Mouse (Mus musculus) central nervous system, embryonic 18 days (tissue): ENCODE data around the gene Vmn1r189. TPM values are rescaled to one million over a fixed set of nuclear protein-coding genes. Genes with fewer than 3 reads are reported as not detected.

ENCODE experiments used
- polyA plus RNA-seq: library from polyadenylated mRNA; depleted of rRNA; stranded (reverse); fragments of >200 nt; gene quantifications from 2 replicates; pipeline ENCODE4 v1.2.3, GENCODE M21; 2012; rRNA removed

Vmn1r189 gene
- polyA plus RNA-seq: not detected in 2 replicates

GRCm38 (mm10) chr13:22105724-22106123 is at the start of gene Vmn1r189:
Gene Vmn1r189 (minus strand): TSS chr13:22105824.

DNA sequence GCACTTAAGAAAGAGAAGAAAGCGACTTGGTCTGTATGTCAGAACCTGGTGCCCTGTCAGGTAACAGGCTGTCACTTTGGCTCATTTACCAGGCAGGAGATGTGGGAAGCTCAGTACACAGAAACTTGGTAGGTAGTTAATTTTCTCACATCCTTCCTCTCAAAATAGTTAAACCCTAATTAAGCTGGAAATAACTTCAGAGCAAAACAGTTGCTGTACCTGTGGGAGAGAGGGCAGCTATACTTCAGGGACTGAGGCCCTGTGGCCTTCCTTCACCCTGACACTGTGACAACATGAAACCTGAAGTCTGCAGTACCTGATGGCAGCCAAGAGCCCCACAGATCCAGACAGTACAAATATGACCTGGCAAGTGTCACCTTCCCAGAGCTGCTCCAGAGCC is 21.5 kb downstream of the Vmn1r189 start, which contains the start of gene Vmn1r188:
TSS of gene Vmn1r188 (plus strand) at position 301 of the 400 bp plus-strand sequence.

Other genes with a start within 250 kb of the Vmn1r189 start
- 12.3 and 13.4 TPM in 2 replicates for gene Zfp184, start 160.7 kb downstream of the Vmn1r189 start, polyA plus RNA-seq
- gene Pom121l2, start 124.6 kb downstream of the Vmn1r189 start, polyA plus RNA-seq: 0.03 and 0.04 TPM in 2 replicates
- not detected in 2 replicates for gene Prss16, start 96.1 kb downstream of the Vmn1r189 start, polyA plus RNA-seq
- 0.89 and 1.4 TPM in 2 replicates for gene Hist1h2ah, start 70.3 kb downstream of the Vmn1r189 start, polyA plus RNA-seq
- gene Hist1h2bk, start 70.0 kb downstream of the Vmn1r189 start, polyA plus RNA-seq: 2.4 and 3.9 TPM in 2 replicates
- gene Hist1h4i, start 64.5 kb downstream of the Vmn1r189 start, polyA plus RNA-seq: 7.9 and 9.4 TPM in 2 replicates
- gene Hist1h2ag, start 62.9 kb downstream of the Vmn1r189 start, polyA plus RNA-seq: 6.1 and 6.9 TPM in 2 replicates
- gene Hist1h2bj, start 62.6 kb downstream of the Vmn1r189 start, polyA plus RNA-seq: 3.2 and 4.0 TPM in 2 replicates
- 0.01 TPM in 2 replicates for gene Vmn1r188, start 21.4 kb downstream of the Vmn1r189 start, polyA plus RNA-seq
- gene Vmn1r191, start 78.1 kb upstream of the Vmn1r189 start, polyA plus RNA-seq: not detected in 2 replicates
- not detected in 2 replicates for gene Vmn1r192, start 85.3 kb upstream of the Vmn1r189 start, polyA plus RNA-seq
- not detected in 2 replicates for gene Vmn1r193, start 117.3 kb upstream of the Vmn1r189 start, polyA plus RNA-seq
- gene Vmn1r194, start 138.4 kb upstream of the Vmn1r189 start, polyA plus RNA-seq: not detected in 2 replicates
- gene Vmn1r195, start 164.7 kb upstream of the Vmn1r189 start, polyA plus RNA-seq: not detected in 2 replicates
- not detected in 2 replicates for gene Vmn1r196, start 184.1 kb upstream of the Vmn1r189 start, polyA plus RNA-seq
- gene Vmn1r197, start 218.8 kb upstream of the Vmn1r189 start, polyA plus RNA-seq: not detected in 2 replicates
- not detected in 2 replicates for gene Vmn1r198, start 244.5 kb upstream of the Vmn1r189 start, polyA plus RNA-seq